22 mouse cellular contexts compared by ENCODE assay signal in genomic region chr15:95743856-95744255, GRCm38 (mm10). TPM values are rescaled to one million over a fixed set of nuclear protein-coding genes. Genes with fewer than 3 reads are reported as not detected.
DNase-seq lines count a peak whose midpoint lies in the region; ATAC-seq and TF ChIP-seq lines count a peak whose summit lies in the region.
"Had no signal": no experiment of that assay in that cellular context is flagged by ENCODE, and none has a peak within 500 bp of the region (broad histone marks: within the 10 kb centered on the region; RNA-seq: fewer than 3 reads in every experiment).

No protein-coding gene starts in this region.

- no peaks in the 10 kb centered on the region for H3K9me3 ChIP-seq in kidney, postnatal 0 days (replicated peaks; ENCODE audit: low read length)
- no peaks in the 10 kb centered on the region for H3K9me3 ChIP-seq in liver, embryonic 12.5 days (replicated peaks)
- no peaks in the 10 kb centered on the region for H3K9me3 ChIP-seq in stomach, embryonic 16.5 days (replicated peaks; ENCODE audit: control insufficient read depth, low read length)
- no peaks in the 10 kb centered on the region for H3K9me3 ChIP-seq in stomach, postnatal 0 days (ENCODE audit: control insufficient read depth, low read length)
- H3K9me3 ChIP-seq: embryonic facial prominence, embryonic 12.5 days; embryonic facial prominence, embryonic 15.5 days; hindbrain, embryonic 12.5 days had no signal

- peak; percentile 76 for DNase-seq in kidney, postnatal 0 days (ENCODE audit: low spot score)
- DNase-seq in kidney, adult 11 months = no peak
- DNase-seq in liver, adult 2 months (ENCODE audit: extremely low read depth, low read depth, low spot score) = peak; percentile 91
- no peak for DNase-seq in stomach, postnatal 0 days (ENCODE audit: low spot score)
- DNase-seq: adrenal gland, adult 2 months; adrenal gland, postnatal 14 days; cerebellum, adult 11 months; cerebellum, adult 2 months; cerebellum, adult 9-11 months; cerebellum, postnatal 25 days; forebrain, postnatal 0 days; gastrocnemius, adult 2 months; gastrocnemius, postnatal 14 days; heart, adult 11 months had no signal

- 42% methylated on average over 2 of the region's 2 CpGs for WGBS in kidney, postnatal 0 days
- 21% methylated on average over 2 of the region's 2 CpGs for WGBS in liver, adult 2 months
- WGBS in liver, embryonic 12.5 days (ENCODE audit: insufficient replicate concordance) = 65% methylated on average over 2 of the region's 2 CpGs
- WGBS in stomach, embryonic 16.5 days = 54% methylated on average over 2 of the region's 2 CpGs
- 43% methylated on average over 2 of the region's 2 CpGs for WGBS in stomach, postnatal 0 days

- H3K79me2 ChIP-seq in liver, adult 2 months (ENCODE audit: control insufficient read depth, insufficient read depth, low read length) = no peaks in the 10 kb centered on the region

- no peak for TF ChIP-seq EP300 in stomach, postnatal 0 days (optimal IDR thresholded peaks at IDR 0.05)

- H3K36me3 ChIP-seq in kidney, postnatal 0 days (ENCODE audit: insufficient read depth, low read length) = no peaks in the 10 kb centered on the region
- H3K36me3 ChIP-seq in liver, adult 2 months (ENCODE audit: control insufficient read depth, insufficient read depth, low read length) = no peaks in the 10 kb centered on the region
- H3K36me3 ChIP-seq in liver, embryonic 12.5 days = no peaks in the 10 kb centered on the region
- H3K36me3 ChIP-seq in stomach, embryonic 16.5 days (ENCODE audit: control insufficient read depth, insufficient read depth, low read length) = no peaks in the 10 kb centered on the region
- no peaks in the 10 kb centered on the region for H3K36me3 ChIP-seq in stomach, postnatal 0 days (ENCODE audit: control insufficient read depth, insufficient read depth, low read length)
- H3K36me3 ChIP-seq: embryonic facial prominence, embryonic 12.5 days; embryonic facial prominence, embryonic 15.5 days; hindbrain, embryonic 12.5 days had no signal

- TF ChIP-seq CTCF in kidney, postnatal 0 days (IDR thresholded peaks at IDR 0.05; ENCODE audit: low read depth) = no peak
- TF ChIP-seq CTCF in liver, adult 2 months (IDR thresholded peaks at IDR 0.05; ENCODE audit: low read depth, low read length) = no peak
- no peak for TF ChIP-seq CTCF in stomach, postnatal 0 days (IDR thresholded peaks at IDR 0.05; ENCODE audit: low read depth)

- H3K4me2 ChIP-seq in kidney, postnatal 0 days (ENCODE audit: low read length) = no peak overlapping the region
- no peak overlapping the region for H3K4me2 ChIP-seq in liver, embryonic 12.5 days
- H3K4me2 ChIP-seq in stomach, embryonic 16.5 days (ENCODE audit: low read depth, low read length) = no peak overlapping the region
- no peak overlapping the region for H3K4me2 ChIP-seq in stomach, postnatal 0 days (replicated peaks; ENCODE audit: low read depth)
- H3K4me2 ChIP-seq: embryonic facial prominence, embryonic 12.5 days; embryonic facial prominence, embryonic 15.5 days; heart, embryonic 11.5 days; hindbrain, embryonic 12.5 days had no signal

- H3K27me3 ChIP-seq in kidney, postnatal 0 days (ENCODE audit: insufficient read depth, low read length) = no peaks in the 10 kb centered on the region
- H3K27me3 ChIP-seq in liver, adult 2 months (ENCODE audit: control insufficient read depth, insufficient read depth, low read length) = no peaks in the 10 kb centered on the region
- no peaks in the 10 kb centered on the region for H3K27me3 ChIP-seq in liver, embryonic 12.5 days (replicated peaks)
- H3K27me3 ChIP-seq in stomach, embryonic 16.5 days (ENCODE audit: control insufficient read depth, insufficient read depth, low read length) = no peaks in the 10 kb centered on the region
- no peaks in the 10 kb centered on the region for H3K27me3 ChIP-seq in stomach, postnatal 0 days (ENCODE audit: control insufficient read depth, insufficient read depth, low read length)
- H3K27me3 ChIP-seq: embryonic facial prominence, embryonic 12.5 days; embryonic facial prominence, embryonic 15.5 days; hindbrain, embryonic 12.5 days had no signal

- H3K27ac ChIP-seq in kidney, postnatal 0 days = 0 out of 2 replicates have a peak overlapping the region, but pooled peaks have one; percentile 16
- peak overlapping the region; percentile 60 for H3K27ac ChIP-seq in liver, adult 2 months (replicated peaks; ENCODE audit: insufficient read depth, low read depth, low read length)
- H3K27ac ChIP-seq in liver, embryonic 12.5 days = no peak overlapping the region
- 0 out of 2 replicates have a peak overlapping the region, but pooled peaks have one; percentile 14 for H3K27ac ChIP-seq in stomach, embryonic 16.5 days (ENCODE audit: low read length)
- H3K27ac ChIP-seq in stomach, postnatal 0 days (replicated peaks) = no peak overlapping the region
- H3K27ac ChIP-seq: embryonic facial prominence, embryonic 12.5 days; embryonic facial prominence, embryonic 15.5 days; gastrocnemius, adult 2 months; hindbrain, embryonic 12.5 days had no signal

- H3K9ac ChIP-seq in kidney, postnatal 0 days (ENCODE audit: low read depth, low read length) = no peak overlapping the region
- H3K9ac ChIP-seq in liver, adult 2 months (ENCODE audit: low read depth, low read length) = no peak overlapping the region
- no peak overlapping the region for H3K9ac ChIP-seq in liver, embryonic 12.5 days
- H3K9ac ChIP-seq in stomach, embryonic 16.5 days (ENCODE audit: low read length) = no peak overlapping the region
- no peak overlapping the region for H3K9ac ChIP-seq in stomach, postnatal 0 days (ENCODE audit: low read length)
- H3K9ac ChIP-seq: embryonic facial prominence, embryonic 12.5 days; embryonic facial prominence, embryonic 15.5 days; forebrain, postnatal 0 days; hindbrain, embryonic 12.5 days had no signal

- no peak for TF ChIP-seq POLR2A in liver, adult 2 months (IDR thresholded peaks at IDR 0.05; ENCODE audit: extremely low read depth, insufficient read depth, low read length)

- no peak overlapping the region for H3K4me3 ChIP-seq in kidney, postnatal 0 days (replicated peaks; ENCODE audit: low read depth, low read length)
- H3K4me3 ChIP-seq in liver, adult 2 months (ENCODE audit: insufficient read depth, low read depth, low read length) = no peak overlapping the region
- H3K4me3 ChIP-seq in liver, embryonic 12.5 days = no peak overlapping the region
- H3K4me3 ChIP-seq in stomach, embryonic 16.5 days (replicated peaks; ENCODE audit: low read length) = no peak overlapping the region
- no peak overlapping the region for H3K4me3 ChIP-seq in stomach, postnatal 0 days (ENCODE audit: low read depth, low read length)
- H3K4me3 ChIP-seq: embryonic facial prominence, embryonic 12.5 days; embryonic facial prominence, embryonic 15.5 days; gastrocnemius, adult 2 months; hindbrain, embryonic 12.5 days had no signal

- no peaks in the 10 kb centered on the region for H3K4me1 ChIP-seq in kidney, postnatal 0 days (replicated peaks; ENCODE audit: insufficient read depth, low read length)
- H3K4me1 ChIP-seq in liver, adult 2 months (ENCODE audit: control insufficient read depth, insufficient read depth, low read length) = peaks cover 8% of the 10 kb centered on the region
- no peaks in the 10 kb centered on the region for H3K4me1 ChIP-seq in liver, embryonic 12.5 days
- H3K4me1 ChIP-seq in stomach, embryonic 16.5 days (ENCODE audit: control insufficient read depth, insufficient read depth, low read length) = peaks cover 4% of the 10 kb centered on the region; the same call in 1 of the 2 replicates
- H3K4me1 ChIP-seq in stomach, postnatal 0 days (replicated peaks; ENCODE audit: control insufficient read depth, insufficient read depth) = no peaks in the 10 kb centered on the region
- H3K4me1 ChIP-seq: embryonic facial prominence, embryonic 12.5 days; embryonic facial prominence, embryonic 15.5 days; hindbrain, embryonic 12.5 days had no signal

- ATAC-seq in kidney, postnatal 0 days (replicated peaks; ENCODE audit: low FRiP score, low read depth) = no peak
- ATAC-seq in liver, embryonic 12.5 days = no peak
- ATAC-seq in stomach, embryonic 16.5 days (ENCODE audit: insufficient read depth, low FRiP score) = no peak
- ATAC-seq in stomach, postnatal 0 days (ENCODE audit: low FRiP score, low TSS enrichment) = no peak
- ATAC-seq: CD4-positive, CD25-positive, alpha-beta regulatory T cell, adult 4 months; forebrain, embryonic 14.5 days; forebrain, postnatal 0 days had no signal

RNA-seq across cellular contexts. Expression of gene Ano6, which starts 46.8 kb away (rescaled TPM):
- polyA plus RNA-seq in kidney, postnatal 0 days (2015; fragmentation: Nextera tagmentation; extraction: Ambion mirVana) = 35.2 and 39.6 TPM in 2 replicates
- 4.1 and 6.3 TPM in 2 replicates for total RNA-seq in liver, adult 2 months (2014; rRNA removed)
- 1.9 and 3.3 TPM in 2 replicates for polyA plus RNA-seq in liver, adult 2 months (2012; rRNA removed)
- polyA plus RNA-seq in liver, embryonic 12.5 days (2016; fragmentation: Nextera tagmentation; extraction: Ambion mirVana) = 14.7 and 14.8 TPM in 2 replicates
- polyA plus RNA-seq in stomach, embryonic 16.5 days (2015; fragmentation: Nextera tagmentation; extraction: Ambion mirVana) = 41.8 and 44.9 TPM in 2 replicates
- 16.2 and 16.5 TPM in 2 replicates for polyA plus RNA-seq in stomach, postnatal 0 days (2015; fragmentation: Nextera tagmentation; extraction: Ambion mirVana)

Comparison
In these comparisons a context has a peak if more than half of its experiments do, and no peak if none do; other contexts are left out.
1. DNase-seq: peak in kidney, postnatal 0 days (single experiment) and liver, adult 2 months (single experiment); none in kidney, adult 11 months (single experiment) and stomach, postnatal 0 days (single experiment).
2. H3K27ac ChIP-seq: peak in kidney, postnatal 0 days (single experiment), liver, adult 2 months (single experiment) and stomach, embryonic 16.5 days (single experiment); none in liver, embryonic 12.5 days (single experiment) and stomach, postnatal 0 days (single experiment).